Mouse (Mus musculus) gastrocnemius, adult 8-10 months (tissue): ENCODE results near the gene Paqr9. TPM values are rescaled to one million over a fixed set of nuclear protein-coding genes. Genes with fewer than 3 reads are reported as not detected.

Experiments used
- total RNA-seq, 4 experiments: library from RNA; stranded (reverse); gene quantifications; 2 replicates each; pipeline ENCODE4 v1.2.4; 2022

Paqr9 gene
- total RNA-seq, 4 experiments from 2014 or later: 1.9 to 3.7 (median 2.3) TPM

Other genes with a start within 250 kb of the Paqr9 start
- under 1 TPM; 0.19 to 0.36 (median 0.30) TPM for gene Chst2, start 152.9 kb upstream of the Paqr9 start, total RNA-seq
- gene U2surp, start 47.7 kb upstream of the Paqr9 start, total RNA-seq: 10 to 100 TPM; 20.8 to 27.5 (median 25.5) TPM
- gene Pcolce2, start 77.9 kb downstream of the Paqr9 start, total RNA-seq: 1 to 10 TPM; 2.9 to 6.4 (median 5.8) TPM
- 1 to 10 TPM in 2 of 4 experiments, under 1 TPM in 2; 0.72 to 1.2 (median 1.0) TPM for gene Trpc1, start 190.7 kb downstream of the Paqr9 start, total RNA-seq